Mouse (Mus musculus) heart, embryonic 13.5 days (tissue): ENCODE results near the gene Panx2. TPM values are rescaled to one million over a fixed set of nuclear protein-coding genes. Genes with fewer than 3 reads are reported as not detected.

Source experiments
- polyA plus RNA-seq: library from polyadenylated mRNA; unstranded; fragments of >200 nt; fragmentation: Nextera tagmentation; extraction: Ambion mirVana; gene quantifications from 2 replicates; pipeline ENCODE4 v1.2.1, GENCODE M21; 2015

The Panx2 gene
- polyA plus RNA-seq, 1 experiment from 2014 or later = 2.1 TPM

Other genes with a start within 250 kb of the Panx2 start
- 8.9 and 10.5 TPM in 2 replicates for gene Alg12, start 240.4 kb upstream of the Panx2 start, polyA plus RNA-seq
- gene Creld2, start 240.1 kb upstream of the Panx2 start, polyA plus RNA-seq = 54.1 and 63.7 TPM in 2 replicates
- 51.8 and 57.0 TPM in 2 replicates for gene Pim3, start 197.5 kb upstream of the Panx2 start, polyA plus RNA-seq
- not detected in 2 replicates for gene Ttll8, start 105.3 kb upstream of the Panx2 start, polyA plus RNA-seq
- 0.05 TPM in 1 of 2 replicates, not detected in the other for gene Mlc1, start 80.7 kb upstream of the Panx2 start, polyA plus RNA-seq
- 62.8 and 67.4 TPM in 2 replicates for gene Mov10l1, start 76.8 kb upstream of the Panx2 start, polyA plus RNA-seq
- gene Trabd, start 15.4 kb downstream of the Panx2 start, polyA plus RNA-seq = 52.4 and 52.7 TPM in 2 replicates
- gene Selenoo, start 29.4 kb downstream of the Panx2 start, polyA plus RNA-seq = 10.8 and 11.6 TPM in 2 replicates
- 8.9 and 10.7 TPM in 2 replicates for gene Tubgcp6, start 63.4 kb downstream of the Panx2 start, polyA plus RNA-seq
- 14.0 and 15.0 TPM in 2 replicates for gene Hdac10, start 69.0 kb downstream of the Panx2 start, polyA plus RNA-seq
- 19.0 and 20.4 TPM in 2 replicates for gene Mapk12, start 81.0 kb downstream of the Panx2 start, polyA plus RNA-seq
- gene Mapk11, start 89.9 kb downstream of the Panx2 start, polyA plus RNA-seq = 3.8 and 4.0 TPM in 2 replicates
- 84.6 and 99.0 TPM in 2 replicates for gene Plxnb2, start 121.1 kb downstream of the Panx2 start, polyA plus RNA-seq
- 17.4 and 17.9 TPM in 2 replicates for gene Dennd6b, start 136.8 kb downstream of the Panx2 start, polyA plus RNA-seq
- 20.5 and 20.8 TPM in 2 replicates for gene Ppp6r2, start 151.8 kb downstream of the Panx2 start, polyA plus RNA-seq